Mouse (Mus musculus) limb, embryonic 11.5 days (tissue): ENCODE results near the gene Tas2r143. TPM values are rescaled to one million over a fixed set of nuclear protein-coding genes. Genes with fewer than 3 reads are reported as not detected.

ENCODE experiments used
- ATAC-seq: fragments of 200-750 bp; cut with Nextera tagmentation; 2 replicates; pipeline ENCODE4 v1.8.0; 2017; ENCODE audit warnings: low read depth; ENCODE audit not compliant: insufficient number of reproducible peaks, low FRiP score, low TSS enrichment
- DNase-seq: peaks from one replicate; pipeline ENCODE4 v3.0.0-alpha.2; 2015; ENCODE audit warnings: low spot score
- H3K27ac ChIP-seq: fragments of 300-500 bp; sonication (generic); replicated peaks from 2 replicates; pipeline ENCODE4 v1.5.1; 2014; ENCODE audit warnings: low read depth, mild to moderate bottlenecking, low read length
- H3K27me3 ChIP-seq: fragments of 300-500 bp; sonication (generic); 2 replicates; pipeline ENCODE4 v1.6.1; 2014; ENCODE audit warnings: mild to moderate bottlenecking, low read length, mixed read lengths; ENCODE audit not compliant: control insufficient read depth, insufficient read depth
- H3K36me3 ChIP-seq: fragments of 300-500 bp; sonication (generic); 2 replicates; pipeline ENCODE4 v1.6.1; 2014; ENCODE audit warnings: mild to moderate bottlenecking, low read length, moderate library complexity, mixed read lengths; ENCODE audit not compliant: control insufficient read depth, insufficient read depth
- H3K4me1 ChIP-seq: fragments of 300-500 bp; sonication (generic); 2 replicates; pipeline ENCODE4 v1.6.1; 2014; ENCODE audit warnings: low read length, mixed read lengths; ENCODE audit not compliant: control insufficient read depth, insufficient read depth
- H3K4me2 ChIP-seq: fragments of 300-500 bp; sonication (generic); 2 replicates; pipeline ENCODE4 v1.6.1; 2014; ENCODE audit warnings: low read depth, mild to moderate bottlenecking, moderate library complexity; ENCODE audit not compliant: severe bottlenecking
- H3K4me3 ChIP-seq: fragments of 300-500 bp; sonication (generic); 2 replicates; pipeline ENCODE4 v1.5.1; 2014; ENCODE audit warnings: low read depth, low read length
- H3K9ac ChIP-seq: fragments of 300-500 bp; sonication (generic); 2 replicates; pipeline ENCODE4 v1.6.1; 2014; ENCODE audit warnings: mild to moderate bottlenecking, low read length
- H3K9me3 ChIP-seq: fragments of 300-500 bp; sonication (generic); 2 replicates; pipeline ENCODE4 v1.6.1; 2016; ENCODE audit warnings: low read length; ENCODE audit not compliant: control insufficient read depth
- WGBS: fragments of 180-500 bp; shearing (Covaris S2); extraction: QIAGEN DNeasy Blood & Tissue Kit; methylation state at CpG from one replicate; pipeline ENCODE4 v1.1.7; 2014; 5-methylcytosine and 5-hydroxymethylcytosine counted together
- polyA plus RNA-seq: library from polyadenylated mRNA; unstranded; fragments of >200 nt; fragmentation: Nextera tagmentation; extraction: Ambion mirVana; gene quantifications from 2 replicates; pipeline ENCODE4 v1.2.1, GENCODE M21; 2014

The Tas2r143 gene
- polyA plus RNA-seq, 1 experiment from 2014 or later = not detected

- no peak for ATAC-seq
- Histone ChIP-seq H3K4me3 (no peak overlapping the region), H3K9ac (no peak overlapping the region), H3K4me1 (no peaks in the 10 kb centered on the region), H3K27ac (no peak overlapping the region), H3K9me3 (no peaks in the 10 kb centered on the region), H3K36me3 (no peaks in the 10 kb centered on the region), H3K4me2 (no peak overlapping the region), H3K27me3 (no peaks in the 10 kb centered on the region)
- WGBS = 69% methylated on average over 3 of the region's 3 CpGs
- no peak for DNase-seq
Measured at GRCm38 (mm10) chr6:42397041-42397657, 2.9 kb upstream of the Tas2r143 start.

- H3K4me1 ChIP-seq = no peaks in the 10 kb centered on the region
Measured at GRCm38 (mm10) chr6:42398285-42398684, 1.8 kb upstream of the Tas2r143 start.

DNA sequence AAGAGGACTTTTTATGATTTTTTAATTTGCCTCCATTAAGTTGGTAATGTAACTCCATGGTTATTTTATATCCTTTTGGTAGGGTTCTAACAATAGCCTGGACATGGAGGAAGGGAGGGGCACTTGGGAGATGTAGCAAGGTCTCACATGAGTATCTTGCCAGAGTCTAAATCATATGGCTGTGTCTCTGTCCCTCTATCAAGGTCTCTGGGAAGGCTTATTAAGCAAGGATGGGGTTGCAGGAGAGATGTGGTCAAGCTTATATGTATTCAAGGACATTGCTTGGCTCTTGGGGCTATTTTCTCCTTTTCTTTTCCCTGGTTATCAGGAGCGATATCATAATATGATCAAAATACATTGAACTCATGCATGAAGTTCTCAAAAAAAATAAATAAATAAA lies 1.0 kb upstream of the Tas2r143 start:
- Histone ChIP-seq H3K9me3 (no peaks in the 10 kb centered on the region), H3K9ac (no peak overlapping the region), H3K4me1 (no peaks in the 10 kb centered on the region), H3K4me2 (no peak overlapping the region), H3K27me3 (no peaks in the 10 kb centered on the region), H3K27ac (no peak overlapping the region), H3K4me3 (no peak overlapping the region), H3K36me3 (no peaks in the 10 kb centered on the region)
- ATAC-seq = no peak
- DNase-seq = no peak
- WGBS = 86% methylated on average over 1 of the region's 1 CpGs

More at GRCm38 (mm10) chr6:42398285-42398684, 1.8 kb upstream of the Tas2r143 start:
- no peaks in the 10 kb centered on the region for H3K27me3 ChIP-seq
- H3K36me3 ChIP-seq = no peaks in the 10 kb centered on the region
- no peak overlapping the region for H3K9ac ChIP-seq
- H3K4me3 ChIP-seq = no peak overlapping the region
- no peak for ATAC-seq
- H3K9me3 ChIP-seq = no peaks in the 10 kb centered on the region
- no peak for DNase-seq
- H3K4me2 ChIP-seq = no peak overlapping the region
- H3K27ac ChIP-seq = no peak overlapping the region
- 83% methylated on average over 3 of the region's 3 CpGs for WGBS

- Histone ChIP-seq H3K4me2 (no peak within 1 kb of the TSS), H3K36me3 (no peaks in the 10 kb centered on the region), H3K27ac (no peak within 1 kb of the TSS), H3K4me3 (no peak within 1 kb of the TSS), H3K4me1 (no peaks in the 10 kb centered on the region), H3K9me3 (no peaks in the 10 kb centered on the region), H3K9ac (no peak within 1 kb of the TSS), H3K27me3 (no peaks in the 10 kb centered on the region)
- ATAC-seq (no peak), DNase-seq (no peak)
- 73% methylated on average over 2 of the region's 2 CpGs for WGBS
Measured at GRCm38 (mm10) chr6:42405134-42405533, 5.1 kb downstream of the Tas2r143 start, which contains the start of gene Tas2r135. Gene Tas2r135, plus strand, starts transcription at chr6:42405434.

- Histone ChIP-seq H3K4me2 (no peak overlapping the region), H3K36me3 (no peaks in the 10 kb centered on the region), H3K27me3 (no peaks in the 10 kb centered on the region), H3K4me3 (no peak overlapping the region), H3K27ac (no peak overlapping the region), H3K4me1 (no peaks in the 10 kb centered on the region), H3K9ac (no peak overlapping the region), H3K9me3 (no peaks in the 10 kb centered on the region)
- DNase-seq = no peak
- 93% methylated on average over 2 of the region's 2 CpGs for WGBS
- ATAC-seq = no peak
Measured at GRCm38 (mm10) chr6:42419443-42419842, 19.4 kb downstream of the Tas2r143 start.

DNA sequence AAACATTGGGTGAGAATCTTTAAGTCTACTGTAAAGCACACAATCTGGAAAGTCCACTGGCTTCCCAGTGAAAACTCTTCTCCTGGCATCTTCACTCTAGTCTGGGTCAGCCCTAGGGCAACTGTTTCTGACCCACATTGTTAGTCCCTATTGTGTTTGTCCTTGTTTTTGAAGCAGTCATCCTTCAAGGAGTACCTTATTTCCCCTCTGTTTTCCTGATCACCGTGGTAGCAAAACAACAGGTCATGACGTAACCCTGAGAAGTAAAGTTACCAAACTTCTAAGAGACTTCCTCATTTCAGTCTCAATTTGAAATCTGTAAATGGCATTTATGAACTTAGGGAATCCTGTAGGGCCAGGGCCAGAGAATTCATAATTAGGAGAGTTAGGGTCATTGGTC lies 21.4 kb downstream of the Tas2r143 start:
- Histone ChIP-seq H3K9ac (no peak overlapping the region), H3K4me2 (no peak overlapping the region), H3K9me3 (no peaks in the 10 kb centered on the region), H3K4me1 (no peaks in the 10 kb centered on the region), H3K27me3 (no peaks in the 10 kb centered on the region), H3K36me3 (no peaks in the 10 kb centered on the region), H3K27ac (no peak overlapping the region), H3K4me3 (no peak overlapping the region)
- DNase-seq (no peak), ATAC-seq (no peak)
- WGBS = 80% methylated on average over 2 of the region's 2 CpGs

DNA sequence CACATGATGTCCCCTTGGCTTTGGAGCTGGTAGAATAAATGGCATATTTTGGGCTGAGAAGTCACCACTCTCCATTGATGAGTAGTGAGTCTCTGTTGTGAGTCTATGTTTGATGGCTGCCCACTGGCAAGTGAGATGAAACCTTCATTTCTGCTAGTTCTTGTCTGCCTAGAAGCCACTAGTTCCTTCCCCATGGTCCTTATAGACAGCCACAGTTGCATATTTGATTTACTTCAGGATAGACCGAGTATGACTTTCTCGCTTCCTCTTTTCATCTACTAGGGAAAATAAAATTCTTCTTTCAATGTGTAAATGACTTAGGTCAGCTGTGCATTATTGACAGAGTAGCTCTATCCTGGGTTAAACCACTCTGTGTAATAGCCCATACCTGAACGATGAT lies 24.4 kb downstream of the Tas2r143 start:
- no peaks in the 10 kb centered on the region for H3K27me3 ChIP-seq
- H3K4me2 ChIP-seq = no peak overlapping the region
- no peaks in the 10 kb centered on the region for H3K4me1 ChIP-seq
- no peaks in the 10 kb centered on the region for H3K36me3 ChIP-seq
- WGBS = 89% methylated on average over 3 of the region's 3 CpGs
- no peak for DNase-seq
- no peaks in the 10 kb centered on the region for H3K9me3 ChIP-seq
- H3K9ac ChIP-seq = no peak overlapping the region
- ATAC-seq = no peak
- no peak overlapping the region for H3K4me3 ChIP-seq
- H3K27ac ChIP-seq = no peak overlapping the region

DNA sequence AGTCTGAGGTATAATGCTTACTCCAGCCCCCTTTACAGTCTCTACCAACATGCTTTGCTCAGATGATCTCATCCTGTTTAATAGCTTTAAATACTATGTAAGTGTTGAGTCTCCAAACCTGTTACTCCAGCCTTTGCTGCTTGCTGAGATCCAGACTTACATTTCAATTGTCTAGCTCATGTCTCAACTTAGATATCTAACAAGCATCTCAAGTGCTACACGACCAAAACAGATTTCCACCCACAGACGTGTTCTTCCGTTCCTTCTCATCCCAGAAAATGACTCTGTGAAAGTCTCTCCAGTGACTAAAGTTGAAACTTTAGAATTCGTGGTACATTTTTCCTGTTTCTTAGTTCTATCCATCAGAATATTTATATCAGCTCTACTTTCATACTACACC lies 26.3 kb downstream of the Tas2r143 start:
- no peak for DNase-seq
- ATAC-seq = no peak
- Histone ChIP-seq H3K9me3 (no peaks in the 10 kb centered on the region), H3K36me3 (no peaks in the 10 kb centered on the region), H3K4me3 (no peak overlapping the region), H3K27me3 (no peaks in the 10 kb centered on the region), H3K9ac (no peak overlapping the region), H3K4me2 (no peak overlapping the region), H3K27ac (no peak overlapping the region), H3K4me1 (no peaks in the 10 kb centered on the region)
- 86% methylated on average over 4 of the region's 4 CpGs for WGBS

GRCm38 (mm10) chr6:42433554-42433953 lies 33.5 kb downstream of the Tas2r143 start:
- ATAC-seq (no peak), DNase-seq (no peak)
- H3K4me2 ChIP-seq = no peak overlapping the region
- H3K36me3 ChIP-seq = no peaks in the 10 kb centered on the region
- H3K9ac ChIP-seq = no peak overlapping the region
- H3K4me1 ChIP-seq = no peaks in the 10 kb centered on the region
- no peak overlapping the region for H3K4me3 ChIP-seq
- no peak overlapping the region for H3K27ac ChIP-seq
- WGBS = 71% methylated on average over 2 of the region's 2 CpGs
- H3K9me3 ChIP-seq = no peaks in the 10 kb centered on the region
- no peaks in the 10 kb centered on the region for H3K27me3 ChIP-seq
